Mouse (Mus musculus) liver, postnatal 0 days (tissue): ENCODE data around the gene Olfr1312. TPM values are rescaled to one million over a fixed set of nuclear protein-coding genes. Genes with fewer than 3 reads are reported as not detected.

Experiments
- ATAC-seq: fragments of 200-750 bp; cut with Nextera tagmentation; 2 replicates; pipeline ENCODE4 v1.8.0; 2017; ENCODE audit warnings: mild to moderate bottlenecking, moderate library complexity
- DNase-seq: peaks from one replicate; pipeline ENCODE4 v3.0.0-alpha.2; 2016
- H3K27ac ChIP-seq: fragments of 300-500 bp; sonication (generic); 2 replicates; pipeline ENCODE4 v1.5.1; 2014; ENCODE audit warnings: antibody characterized with exemption, moderate library complexity, mild to moderate bottlenecking, low read depth
- H3K27me3 ChIP-seq: fragments of 300-500 bp; sonication (generic); 2 replicates; pipeline ENCODE4 v1.6.1; 2014; ENCODE audit warnings: low read length, control low read depth, mixed read lengths; ENCODE audit not compliant: insufficient read depth
- H3K36me3 ChIP-seq: fragments of 300-500 bp; sonication (generic); replicated peaks from 2 replicates; pipeline ENCODE4 v1.6.1; 2014; ENCODE audit warnings: mild to moderate bottlenecking, control low read depth, low read length, moderate library complexity, mixed read lengths; ENCODE audit not compliant: insufficient read depth
- H3K4me1 ChIP-seq: fragments of 300-500 bp; sonication (generic); 2 replicates; pipeline ENCODE4 v1.6.1; 2014; ENCODE audit warnings: antibody characterized with exemption, mild to moderate bottlenecking, control low read depth; ENCODE audit not compliant: insufficient read depth
- H3K4me2 ChIP-seq: fragments of 300-500 bp; sonication (generic); 2 replicates; pipeline ENCODE4 v1.6.1; 2014; ENCODE audit warnings: low read depth, mild to moderate bottlenecking, low read length, moderate library complexity, mixed read lengths
- H3K4me3 ChIP-seq: fragments of 300-500 bp; sonication (generic); 2 replicates; pipeline ENCODE4 v1.5.1; 2014; ENCODE audit warnings: low read depth, low read length
- H3K9ac ChIP-seq: fragments of 300-500 bp; sonication (generic); replicated peaks from 2 replicates; pipeline ENCODE4 v1.6.1; 2014; ENCODE audit warnings: mild to moderate bottlenecking, moderate library complexity
- H3K9me3 ChIP-seq: fragments of 300-500 bp; sonication (generic); 2 replicates; pipeline ENCODE4 v1.6.1; 2016; ENCODE audit warnings: mild to moderate bottlenecking, control low read depth, low read length, mixed read lengths
- CTCF ChIP-seq: sonication (generic); IDR thresholded peaks from 2 replicates; pipeline ENCODE4 v1.5.1; 2016; ENCODE audit warnings: antibody characterized with exemption, low read depth
- EP300 ChIP-seq: IDR thresholded peaks from 2 replicates; pipeline ENCODE4 v1.6.1; 2016; ENCODE audit warnings: antibody characterized with exemption, low read depth, mild to moderate bottlenecking
- WGBS: fragments of 180-500 bp; shearing (Covaris S2); extraction: QIAGEN DNeasy Blood & Tissue Kit; methylation state at CpG from one replicate; pipeline ENCODE4 v1.1.7; 2014; ENCODE audit not compliant: insufficient replicate concordance; 5-methylcytosine and 5-hydroxymethylcytosine counted together
- polyA plus RNA-seq: library from polyadenylated mRNA; unstranded; fragments of >200 nt; fragmentation: Nextera tagmentation; extraction: Ambion mirVana; gene quantifications from 2 replicates; pipeline ENCODE4 v1.2.1, GENCODE M21; 2015

The Olfr1312 gene
- polyA plus RNA-seq, 1 experiment from 2014 or later = not detected

GRCm38 (mm10) chr2:111990181-111990580, 59.9 kb downstream of the Olfr1312 start, which contains the start of gene Olfr1309:
Olfr1309 (minus strand) TSS chr2:111990281.
- ATAC-seq = no peak
- no peaks in the 10 kb centered on the region for H3K36me3 ChIP-seq
- TF ChIP-seq EP300 = no peak
- no peak for TF ChIP-seq CTCF
- H3K27ac ChIP-seq = no peak within 1 kb of the TSS
- no peak for DNase-seq
- 44% methylated on average over 1 of the region's 1 CpGs for WGBS
- no peaks in the 10 kb centered on the region for H3K27me3 ChIP-seq
- H3K4me3 ChIP-seq = no peak within 1 kb of the TSS
- H3K9ac ChIP-seq = no peak within 1 kb of the TSS
- no peaks in the 10 kb centered on the region for H3K4me1 ChIP-seq
- peaks cover 3% of the 10 kb centered on the region; the same call in 1 of the 2 replicates for H3K9me3 ChIP-seq
- no peak within 1 kb of the TSS for H3K4me2 ChIP-seq

Other genes with a start within 250 kb of the Olfr1312 start
- not detected in 2 replicates for gene Olfr1303, start 229.9 kb downstream of the Olfr1312 start, polyA plus RNA-seq
- not detected in 2 replicates for gene Olfr1305, start 173.1 kb downstream of the Olfr1312 start, polyA plus RNA-seq
- not detected in 2 replicates for gene Olfr1306, start 134.0 kb downstream of the Olfr1312 start, polyA plus RNA-seq
- not detected in 2 replicates for gene Olfr1307, start 100.8 kb downstream of the Olfr1312 start, polyA plus RNA-seq
- not detected in 2 replicates for gene Olfr1308, start 85.3 kb downstream of the Olfr1312 start, polyA plus RNA-seq
- not detected in 2 replicates for gene Olfr1309, start 60.0 kb downstream of the Olfr1312 start, polyA plus RNA-seq
- not detected in 2 replicates for gene Olfr1310, start 37.5 kb downstream of the Olfr1312 start, polyA plus RNA-seq
- not detected in 2 replicates for gene Olfr1311, start 25.8 kb downstream of the Olfr1312 start, polyA plus RNA-seq
- not detected in 2 replicates for gene Olfr1313, start 27.6 kb upstream of the Olfr1312 start, polyA plus RNA-seq
- gene Olfr1314, start 46.5 kb upstream of the Olfr1312 start, polyA plus RNA-seq = not detected in 2 replicates
- not detected in 2 replicates for gene Olfr1315-ps1, start 65.2 kb upstream of the Olfr1312 start, polyA plus RNA-seq
- not detected in 2 replicates for gene Olfr1316, start 84.7 kb upstream of the Olfr1312 start, polyA plus RNA-seq
- not detected in 2 replicates for gene Olfr1317, start 90.1 kb upstream of the Olfr1312 start, polyA plus RNA-seq
- gene Olfr1318, start 104.0 kb upstream of the Olfr1312 start, polyA plus RNA-seq = not detected in 2 replicates
- gene Lpcat4, start 189.2 kb upstream of the Olfr1312 start, polyA plus RNA-seq = 1.6 and 1.7 TPM in 2 replicates
- 0.02 TPM in 1 of 2 replicates, not detected in the other for gene Nutm1, start 209.1 kb upstream of the Olfr1312 start, polyA plus RNA-seq
- 129 TPM in 2 replicates for gene Nop10, start 211.7 kb upstream of the Olfr1312 start, polyA plus RNA-seq
- gene Slc12a6, start 215.6 kb upstream of the Olfr1312 start, polyA plus RNA-seq = 3.7 and 4.1 TPM in 2 replicates
- gene Gm21985, start 216.1 kb upstream of the Olfr1312 start, polyA plus RNA-seq = not detected in 2 replicates